Mouse (Mus musculus) right cerebral cortex, adult 18-20 months (tissue): Measurements from ENCODE around the gene Atp6v1b1.
"Not testable (repeated sequence)": the region's sequence is repeated elsewhere in the genome, so short reads cannot be mapped to it uniquely, and the experiment has no call there.

Experiments used
- DNase-seq: peaks from one replicate; pipeline ENCODE4 v3.0.0; 2022; ENCODE audit warnings: mixed read lengths

The Atp6v1b1 gene

DNA sequence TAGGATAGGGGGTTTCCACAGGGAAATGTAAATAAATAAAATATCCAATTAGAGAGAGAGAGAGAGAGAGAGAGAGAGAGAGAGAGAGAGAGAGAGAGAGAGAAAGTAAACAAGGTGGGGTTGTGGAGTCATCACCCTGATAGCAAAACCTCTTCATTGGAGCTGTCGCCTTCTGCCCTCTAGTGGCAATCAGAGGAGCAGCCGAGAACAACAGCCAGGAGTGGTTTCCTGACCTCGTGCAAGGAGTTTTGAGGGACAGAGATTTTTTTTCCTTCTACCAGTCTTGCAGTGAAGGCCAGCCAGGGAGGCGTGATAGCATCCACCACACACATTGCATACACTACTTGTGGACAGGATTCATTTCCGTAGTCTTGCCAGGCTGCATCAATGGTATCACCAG, 36.2 kb downstream of the Atp6v1b1 start:
- DNase-seq: peak; percentile 27

DNA sequence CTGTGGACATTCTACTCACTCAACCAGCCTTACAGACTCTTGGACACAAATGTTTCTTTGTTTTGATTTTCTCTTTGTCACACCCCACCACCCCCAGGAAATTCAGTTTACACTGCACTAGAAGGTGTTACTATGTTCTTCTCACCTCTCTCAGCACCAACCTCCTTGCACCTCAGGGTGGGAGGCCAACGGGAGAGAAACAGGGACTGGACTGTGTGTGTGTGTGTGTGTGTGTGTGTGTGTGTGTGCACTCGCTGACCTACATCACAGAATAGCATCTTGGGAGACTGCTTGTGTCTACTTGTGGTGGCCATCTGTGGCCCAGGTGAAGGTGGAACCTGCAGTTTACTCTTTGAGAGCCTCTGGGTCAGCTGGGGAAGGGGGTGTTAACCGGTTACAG, 43.6 kb downstream of the Atp6v1b1 start:
- DNase-seq: no peak

DNA sequence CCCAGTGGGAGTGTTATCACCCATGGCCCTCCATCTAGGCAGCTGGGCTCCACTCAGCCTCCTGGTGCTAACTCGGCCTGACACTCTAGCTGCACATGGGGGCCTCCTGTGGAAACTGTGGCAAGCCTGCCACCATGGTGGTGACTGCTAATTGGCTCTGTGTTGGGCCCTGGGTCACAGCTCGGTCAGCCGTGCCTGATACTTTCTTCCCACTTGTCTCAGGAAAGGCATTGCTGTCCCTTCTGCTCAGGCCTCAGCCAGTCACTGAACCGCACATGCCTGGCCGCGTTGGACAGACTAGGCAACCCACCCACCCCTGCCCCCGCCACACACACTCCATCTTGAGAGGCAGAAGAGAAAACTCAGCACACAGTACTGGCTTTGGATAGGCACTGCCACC, 45.8 kb downstream of the Atp6v1b1 start:
- no peak for DNase-seq

DNA sequence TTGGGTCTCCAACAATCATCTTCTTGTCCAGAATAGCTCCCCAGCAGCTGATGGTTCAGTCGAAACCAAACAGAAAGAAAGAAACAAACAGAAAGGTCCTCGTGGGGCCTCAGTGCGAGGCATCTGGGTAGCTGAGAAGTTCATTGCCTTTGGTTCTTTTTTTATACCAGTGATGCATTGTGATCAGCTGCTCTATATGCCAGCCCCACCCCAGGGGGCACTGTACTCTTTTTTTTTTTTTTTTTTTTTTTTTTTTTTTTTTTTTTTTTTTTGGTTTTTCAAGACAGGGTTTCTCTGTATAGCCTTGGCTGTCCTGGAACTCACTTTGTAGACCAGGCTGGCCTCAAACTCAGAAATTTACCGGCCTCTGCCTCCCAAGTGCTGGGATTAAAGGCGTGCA, 47.7 kb downstream of the Atp6v1b1 start:
- DNase-seq: not testable (repeated sequence)

DNA sequence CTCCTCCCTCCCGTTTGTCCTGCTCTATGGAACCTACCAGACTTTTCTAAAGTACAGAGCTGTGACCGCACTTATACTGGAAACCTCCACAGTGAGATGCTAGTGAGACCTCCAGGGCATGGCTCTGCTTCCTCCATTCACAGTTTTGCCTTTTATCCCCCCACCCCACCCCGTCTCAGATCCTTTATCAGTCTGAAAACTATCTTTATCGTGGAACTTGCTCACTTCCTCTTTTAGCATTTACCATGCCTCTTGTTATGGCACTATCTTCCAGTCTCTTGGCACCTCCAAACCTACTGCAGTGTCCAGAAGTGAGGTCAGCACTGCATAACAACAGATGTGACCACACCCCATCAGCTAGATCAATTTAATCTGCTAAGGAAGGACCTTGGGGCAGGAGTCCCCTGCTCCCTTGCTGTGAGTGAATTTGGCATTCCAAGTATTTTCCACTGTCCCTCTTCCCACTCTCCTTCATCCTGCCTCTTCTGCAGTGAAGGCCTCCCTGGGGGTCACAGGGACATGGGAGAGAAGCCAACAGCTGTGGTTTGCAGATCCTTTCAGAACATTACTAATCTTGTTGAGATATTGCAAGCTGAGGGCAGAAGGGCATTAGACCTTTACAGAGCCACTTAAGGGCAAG, 48.6 kb downstream of the Atp6v1b1 start:
- no peak for DNase-seq

DNA sequence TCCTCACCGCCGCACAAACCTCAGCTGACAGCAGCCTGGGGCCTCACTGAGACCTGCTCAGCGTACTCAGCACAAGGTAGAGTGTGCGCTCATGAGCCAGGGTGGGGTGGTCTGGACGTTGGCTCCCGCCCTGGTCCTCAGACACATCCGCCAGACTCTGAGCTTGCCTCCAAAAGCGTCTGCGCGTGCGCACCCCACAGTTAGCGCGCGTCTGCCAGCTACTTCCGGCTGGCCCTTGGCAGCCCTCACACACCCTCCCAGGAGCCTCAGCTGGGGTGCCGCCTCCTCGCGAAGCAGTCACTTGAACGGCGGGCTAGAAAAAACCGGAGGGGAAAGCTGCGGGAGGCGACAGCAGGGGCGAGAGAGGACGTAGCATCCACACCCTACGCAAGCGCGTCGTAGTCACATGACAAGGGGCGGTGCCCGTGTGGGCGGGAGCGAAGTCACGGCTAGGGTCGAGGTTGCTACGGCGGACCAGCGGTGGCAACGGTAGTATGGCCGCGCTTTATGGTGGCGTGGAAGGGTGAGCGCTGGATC, 52.0 kb downstream of the Atp6v1b1 start, which contains the start of gene Nagk:
TSS of gene Nagk (plus strand) at position 223 of the 537 bp plus-strand sequence.
- DNase-seq: peak; percentile 94

DNA sequence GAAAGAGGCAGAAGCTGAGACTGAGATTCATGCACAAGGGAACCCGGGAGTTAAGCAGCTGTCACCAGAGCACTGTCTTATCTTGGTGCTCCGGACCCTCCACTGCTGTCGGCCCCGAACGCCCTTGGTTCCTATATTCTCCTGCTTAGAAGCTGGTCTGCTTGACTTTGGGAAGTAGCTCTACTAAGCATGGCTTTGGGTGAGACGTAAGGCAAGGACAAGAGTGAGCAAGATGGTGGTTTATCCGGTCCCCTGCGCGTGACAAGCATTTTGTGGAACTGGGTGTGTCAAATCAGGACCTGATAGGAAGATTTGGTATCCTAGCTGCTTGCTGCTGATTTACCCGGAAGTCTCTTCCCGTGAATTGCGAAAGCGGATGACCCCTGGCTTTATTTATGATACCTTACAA, 52.7 kb downstream of the Atp6v1b1 start:
- peak; percentile 35 for DNase-seq

DNA sequence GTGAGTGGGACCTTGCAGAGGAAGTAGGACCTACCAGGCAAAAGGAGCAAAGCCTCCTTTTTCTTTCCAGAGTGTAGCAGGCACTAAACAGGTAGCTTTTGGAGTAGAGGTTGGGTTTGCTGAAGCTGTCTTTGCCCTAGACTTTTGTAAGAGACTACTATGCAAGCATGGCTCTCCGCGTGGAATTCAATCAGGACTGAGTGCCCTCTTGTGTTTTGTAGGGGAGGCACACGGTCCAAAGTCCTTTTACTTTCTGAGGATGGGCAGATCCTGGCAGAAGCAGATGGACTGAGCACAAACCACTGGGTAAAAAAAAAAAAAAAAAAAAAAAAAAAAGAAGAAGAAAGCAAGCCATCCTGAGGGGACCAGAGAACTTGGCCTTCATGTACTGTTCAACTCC, 53.9 kb downstream of the Atp6v1b1 start:
- no peak for DNase-seq

DNA sequence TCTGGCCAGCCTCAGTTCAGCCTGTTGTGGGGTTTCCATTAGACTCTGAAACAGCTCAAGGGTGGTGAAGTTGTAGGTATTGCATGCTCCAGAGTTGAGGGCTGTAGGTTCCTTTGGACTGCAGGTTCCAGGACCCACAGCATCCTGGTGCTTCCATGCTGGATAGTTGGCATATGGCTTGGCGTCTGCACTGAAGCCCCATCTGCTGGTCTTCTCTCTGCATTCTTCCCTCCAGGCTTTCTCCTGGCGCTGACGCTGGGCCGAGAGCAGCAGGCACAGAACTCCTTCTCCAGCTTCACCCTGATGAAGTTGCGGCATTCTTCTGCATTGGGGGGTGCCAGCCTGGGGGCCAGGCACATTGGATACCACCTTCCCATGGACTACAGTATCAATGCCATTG, 59.2 kb downstream of the Atp6v1b1 start:
- no peak for DNase-seq

DNA sequence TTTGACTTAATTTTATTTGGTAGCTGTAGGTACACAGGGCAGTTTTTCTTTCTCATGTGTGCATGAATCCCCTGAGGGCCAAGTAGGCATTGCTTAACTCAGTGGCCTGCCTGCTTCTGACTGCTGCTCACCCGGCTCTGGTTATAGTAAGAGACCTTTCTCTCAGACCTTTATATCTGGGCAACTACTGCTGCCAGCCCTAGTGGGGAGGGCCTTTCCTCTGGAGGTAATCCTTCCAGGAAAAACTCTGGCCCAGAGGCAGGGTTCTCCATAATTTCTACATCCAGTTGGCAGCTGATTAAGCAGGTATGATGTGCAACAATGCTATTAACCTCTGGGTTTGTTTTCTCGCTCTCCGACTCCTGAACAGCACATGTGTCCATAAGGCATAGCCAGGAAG, 60.1 kb downstream of the Atp6v1b1 start:
- DNase-seq: no peak
